21 mouse cellular contexts compared by ENCODE assay signal in genomic region chr13:60963985-60964384, GRCm38 (mm10). TPM values are rescaled to one million over a fixed set of nuclear protein-coding genes. Genes with fewer than 3 reads are reported as not detected.
"Had no signal": no experiment of that assay in that cellular context is flagged by ENCODE, and none has a peak within 500 bp of the region (broad histone marks: within the 10 kb centered on the region; RNA-seq: fewer than 3 reads in every experiment).

No protein-coding gene starts in this region.

RNA-seq across cellular contexts. Expression of gene Tpbpa, which starts 22.2 kb away (rescaled TPM):
- total RNA-seq: layer of hippocampus, adult 2 months; layer of hippocampus, postnatal 25 days; left cerebral cortex, adult 18-20 months; left cerebral cortex, postnatal 25 days; midbrain, postnatal 0 days had no signal
- polyA plus RNA-seq: kidney, embryonic 16.5 days; large intestine, adult 2 months; limb, embryonic 10.5 days; limb, embryonic 13.5 days; liver, embryonic 12.5 days; liver, embryonic 15.5 days; lung, embryonic 16.5 days; macrophage; midbrain, embryonic 11.5 days; midbrain, embryonic 14.5 days; midbrain, postnatal 0 days; neural tube, embryonic 11.5 days; neural tube, embryonic 14.5 days; small intestine, adult 2 months; spleen, adult 2 months; stomach, embryonic 16.5 days; testis, adult 2 months had no signal

RNA-seq across cellular contexts. Expression of gene Gm49391, which starts 27.6 kb away (rescaled TPM):
- total RNA-seq: layer of hippocampus, adult 2 months had no signal

RNA-seq across cellular contexts. Expression of gene Gm49393, which starts 28.6 kb away (rescaled TPM):
- total RNA-seq: layer of hippocampus, adult 2 months; layer of hippocampus, postnatal 25 days; left cerebral cortex, adult 18-20 months; left cerebral cortex, postnatal 25 days; midbrain, postnatal 0 days had no signal
- polyA plus RNA-seq: kidney, embryonic 16.5 days; large intestine, adult 2 months; limb, embryonic 10.5 days; limb, embryonic 13.5 days; liver, embryonic 12.5 days; liver, embryonic 15.5 days; lung, embryonic 16.5 days; macrophage; midbrain, embryonic 11.5 days; midbrain, embryonic 14.5 days; midbrain, postnatal 0 days; neural tube, embryonic 11.5 days; neural tube, embryonic 14.5 days; small intestine, adult 2 months; spleen, adult 2 months; stomach, embryonic 16.5 days; testis, adult 2 months had no signal

RNA-seq across cellular contexts. Expression of gene Ctsj, which starts 41.8 kb away (rescaled TPM):
- total RNA-seq: layer of hippocampus, adult 2 months; layer of hippocampus, postnatal 25 days; left cerebral cortex, adult 18-20 months; left cerebral cortex, postnatal 25 days; midbrain, postnatal 0 days had no signal
- polyA plus RNA-seq: kidney, embryonic 16.5 days; large intestine, adult 2 months; limb, embryonic 10.5 days; limb, embryonic 13.5 days; liver, embryonic 15.5 days; lung, embryonic 16.5 days; macrophage; midbrain, embryonic 11.5 days; midbrain, embryonic 14.5 days; midbrain, postnatal 0 days; neural tube, embryonic 11.5 days; neural tube, embryonic 14.5 days; small intestine, adult 2 months; spleen, adult 2 months; stomach, embryonic 16.5 days; testis, adult 2 months had no signal
